Mouse (Mus musculus): ENCODE results near the gene Dtnb.

Dtnb gene

GRCm38 (mm10) chr12:3572581-3573397, 608 bp downstream of the Dtnb start:
- peak; percentile 60 to 65 for DNase-seq

GRCm38 (mm10) chr12:3573410-3573809, 1.2 kb downstream of the Dtnb start:
- no peak for DNase-seq

GRCm38 (mm10) chr12:3574670-3575069, 2.5 kb downstream of the Dtnb start:
- DNase-seq = no peak

GRCm38 (mm10) chr12:3579958-3580530, 7.9 kb downstream of the Dtnb start:
- no peak for DNase-seq

GRCm38 (mm10) chr12:3582604-3583003, 10.4 kb downstream of the Dtnb start:
- DNase-seq = peak; percentile 78 to 84

- DNase-seq = no peak
These were observed 13.3 kb downstream of the Dtnb start for GRCm38 (mm10) chr12:3585525-3585924.

- no peak for DNase-seq
These were observed 14.8 kb downstream of the Dtnb start for GRCm38 (mm10) chr12:3587010-3587409.

GRCm38 (mm10) chr12:3590039-3590438, 17.9 kb downstream of the Dtnb start:
- DNase-seq = no peak

- no peak for DNase-seq
These were observed 19.4 kb downstream of the Dtnb start for GRCm38 (mm10) chr12:3591595-3591994.

- DNase-seq = no peak
These were observed 30.6 kb downstream of the Dtnb start for GRCm38 (mm10) chr12:3602786-3603185.

GRCm38 (mm10) chr12:3606202-3606601, 34.0 kb downstream of the Dtnb start:
- DNase-seq = no peak

GRCm38 (mm10) chr12:3609747-3610146, 37.6 kb downstream of the Dtnb start:
- no peak for DNase-seq

- DNase-seq = no peak
These were observed 39.7 kb downstream of the Dtnb start for GRCm38 (mm10) chr12:3611871-3612270.

GRCm38 (mm10) chr12:3615041-3615440, 42.9 kb downstream of the Dtnb start:
- no peak for DNase-seq

GRCm38 (mm10) chr12:3618144-3619020, 46.2 kb downstream of the Dtnb start:
- DNase-seq = no peak

- DNase-seq = no peak
These were observed 46.8 kb downstream of the Dtnb start for GRCm38 (mm10) chr12:3619021-3619367.

GRCm38 (mm10) chr12:3626880-3627279, 54.7 kb downstream of the Dtnb start:
- DNase-seq = no peak

- no peak for DNase-seq
These were observed 69.8 kb downstream of the Dtnb start for GRCm38 (mm10) chr12:3641931-3642330.

GRCm38 (mm10) chr12:3656799-3657198, 84.6 kb downstream of the Dtnb start:
- DNase-seq = no peak

GRCm38 (mm10) chr12:3657234-3657633, 85.1 kb downstream of the Dtnb start:
- no peak for DNase-seq

- no peak for DNase-seq
These were observed 85.6 kb downstream of the Dtnb start for GRCm38 (mm10) chr12:3657786-3658185.

GRCm38 (mm10) chr12:3659554-3660311, 87.6 kb downstream of the Dtnb start:
- DNase-seq = no peak

Measured in lung, adult 18-20 months (tissue).